Mouse (Mus musculus) liver, embryonic 15.5 days (tissue): ENCODE results near the gene Tll2. TPM values are rescaled to one million over a fixed set of nuclear protein-coding genes. Genes with fewer than 3 reads are reported as not detected.

Experiments used
- ATAC-seq: fragments of 200-750 bp; cut with Nextera tagmentation; 2 replicates; pipeline ENCODE4 v1.8.0; 2017; ENCODE audit warnings: moderate number of reproducible peaks, mild to moderate bottlenecking, moderate library complexity; ENCODE audit not compliant: insufficient read depth
- H3K27ac ChIP-seq: fragments of 300-500 bp; sonication (generic); replicated peaks from 2 replicates; pipeline ENCODE4 v1.5.1; 2015; ENCODE audit warnings: mild to moderate bottlenecking, inconsistent platforms
- H3K27me3 ChIP-seq: fragments of 300-500 bp; sonication (generic); 2 replicates; pipeline ENCODE4 v1.6.1; 2015; ENCODE audit warnings: mild to moderate bottlenecking, inconsistent platforms
- H3K36me3 ChIP-seq: fragments of 300-500 bp; sonication (generic); replicated peaks from 2 replicates; pipeline ENCODE4 v1.6.1; 2015; ENCODE audit warnings: moderate library complexity, mild to moderate bottlenecking, inconsistent platforms
- H3K4me1 ChIP-seq: fragments of 300-500 bp; sonication (generic); replicated peaks from 2 replicates; pipeline ENCODE4 v1.6.1; 2015; ENCODE audit warnings: inconsistent platforms
- H3K4me2 ChIP-seq: fragments of 300-500 bp; sonication (generic); 2 replicates; pipeline ENCODE4 v1.6.1; 2015; ENCODE audit warnings: moderate library complexity, mild to moderate bottlenecking, inconsistent platforms
- H3K4me3 ChIP-seq: fragments of 300-500 bp; sonication (generic); replicated peaks from 2 replicates; pipeline ENCODE4 v1.5.1; 2015; ENCODE audit warnings: mild to moderate bottlenecking, inconsistent platforms
- H3K9ac ChIP-seq: fragments of 300-500 bp; sonication (generic); 2 replicates; pipeline ENCODE4 v1.6.1; 2015; ENCODE audit warnings: moderate library complexity, mild to moderate bottlenecking, inconsistent platforms
- H3K9me3 ChIP-seq: fragments of 300-500 bp; sonication (generic); replicated peaks from 2 replicates; pipeline ENCODE4 v1.6.1; 2016; ENCODE audit warnings: inconsistent platforms
- WGBS: fragments of 180-500 bp; shearing (Covaris S2); methylation state at CpG from one replicate; pipeline ENCODE4 v1.1.7; 2015; ENCODE audit warnings: mixed read lengths; ENCODE audit not compliant: insufficient replicate concordance; 5-methylcytosine and 5-hydroxymethylcytosine counted together
- polyA plus RNA-seq: library from polyadenylated mRNA; unstranded; fragments of >200 nt; fragmentation: Nextera tagmentation; extraction: Ambion mirVana; gene quantifications from 2 replicates; pipeline ENCODE4 v1.2.1, GENCODE M21; 2015

Tll2 gene
- polyA plus RNA-seq, 1 experiment from 2014 or later: not detected

- Histone ChIP-seq H3K4me2 (no peak overlapping the region), H3K27me3 (no peaks in the 10 kb centered on the region), H3K9ac (no peak overlapping the region), H3K27ac (no peak overlapping the region), H3K36me3 (no peaks in the 10 kb centered on the region), H3K9me3 (no peaks in the 10 kb centered on the region), H3K4me3 (no peak overlapping the region), H3K4me1 (no peaks in the 10 kb centered on the region)
- ATAC-seq: no peak
- 66% methylated on average over 7 of the region's 7 CpGs for WGBS
These were observed 52.0 kb downstream of the Tll2 start for GRCm38 (mm10) chr19:41154681-41155080.

- Histone ChIP-seq H3K27me3 (no peaks in the 10 kb centered on the region), H3K4me2 (no peak overlapping the region), H3K9ac (no peak overlapping the region), H3K4me3 (no peak overlapping the region), H3K27ac (no peak overlapping the region), H3K36me3 (no peaks in the 10 kb centered on the region), H3K9me3 (no peaks in the 10 kb centered on the region), H3K4me1 (no peaks in the 10 kb centered on the region)
- ATAC-seq: no peak
- WGBS: 57% methylated on average over 4 of the region's 4 CpGs
These were observed 54.2 kb downstream of the Tll2 start for GRCm38 (mm10) chr19:41152462-41152861.

- Histone ChIP-seq H3K9me3 (no peaks in the 10 kb centered on the region), H3K27ac (no peak overlapping the region), H3K4me2 (no peak overlapping the region), H3K36me3 (no peaks in the 10 kb centered on the region), H3K4me1 (no peaks in the 10 kb centered on the region), H3K4me3 (no peak overlapping the region), H3K27me3 (no peaks in the 10 kb centered on the region), H3K9ac (no peak overlapping the region)
- 58% methylated on average over 3 of the region's 3 CpGs for WGBS
- no peak for ATAC-seq
These were observed 54.6 kb downstream of the Tll2 start for GRCm38 (mm10) chr19:41152016-41152370.

GRCm38 (mm10) chr19:41151321-41152015 lies 55.2 kb downstream of the Tll2 start:
- no peaks in the 10 kb centered on the region for H3K27me3 ChIP-seq
- no peak overlapping the region for H3K4me2 ChIP-seq
- no peak for ATAC-seq
- H3K9ac ChIP-seq: no peak overlapping the region
- H3K27ac ChIP-seq: no peak overlapping the region
- H3K4me1 ChIP-seq: no peaks in the 10 kb centered on the region
- no peaks in the 10 kb centered on the region for H3K36me3 ChIP-seq
- H3K4me3 ChIP-seq: no peak overlapping the region
- H3K9me3 ChIP-seq: no peaks in the 10 kb centered on the region
- WGBS: 40% methylated on average over 7 of the region's 7 CpGs

- Histone ChIP-seq H3K4me3 (no peak overlapping the region), H3K4me2 (no peak overlapping the region), H3K9me3 (no peaks in the 10 kb centered on the region), H3K27me3 (no peaks in the 10 kb centered on the region), H3K36me3 (no peaks in the 10 kb centered on the region), H3K27ac (no peak overlapping the region), H3K9ac (no peak overlapping the region), H3K4me1 (no peaks in the 10 kb centered on the region)
- 77% methylated on average over 8 of the region's 8 CpGs for WGBS
- ATAC-seq: no peak
These were observed 65.7 kb downstream of the Tll2 start for GRCm38 (mm10) chr19:41140961-41141360.

GRCm38 (mm10) chr19:41139629-41140028 lies 67.0 kb downstream of the Tll2 start:
- Histone ChIP-seq H3K4me1 (no peaks in the 10 kb centered on the region), H3K27me3 (no peaks in the 10 kb centered on the region), H3K4me3 (no peak overlapping the region), H3K4me2 (no peak overlapping the region), H3K9ac (no peak overlapping the region), H3K36me3 (no peaks in the 10 kb centered on the region), H3K27ac (no peak overlapping the region), H3K9me3 (no peaks in the 10 kb centered on the region)
- ATAC-seq: no peak
- 38% methylated on average over 4 of the region's 4 CpGs for WGBS

GRCm38 (mm10) chr19:41123009-41123408 lies 83.6 kb downstream of the Tll2 start:
- no peak for ATAC-seq
- no peak overlapping the region for H3K4me3 ChIP-seq
- WGBS: 25% methylated on average over 3 of the region's 3 CpGs

GRCm38 (mm10) chr19:41119924-41120323 lies 86.7 kb downstream of the Tll2 start:
- H3K4me3 ChIP-seq: no peak overlapping the region

More at GRCm38 (mm10) chr19:41123009-41123408, 83.6 kb downstream of the Tll2 start:
- H3K27ac ChIP-seq: no peak overlapping the region
- H3K9ac ChIP-seq: no peak overlapping the region
- H3K9me3 ChIP-seq: no peaks in the 10 kb centered on the region
- H3K4me1 ChIP-seq: no peaks in the 10 kb centered on the region
- H3K4me2 ChIP-seq: no peak overlapping the region
- H3K27me3 ChIP-seq: no peaks in the 10 kb centered on the region
- no peaks in the 10 kb centered on the region for H3K36me3 ChIP-seq

GRCm38 (mm10) chr19:41118346-41118745 lies 88.3 kb downstream of the Tll2 start:
- no peaks in the 10 kb centered on the region for H3K9me3 ChIP-seq
- 44% methylated on average over 6 of the region's 6 CpGs for WGBS
- no peaks in the 10 kb centered on the region for H3K36me3 ChIP-seq
- no peak overlapping the region for H3K27ac ChIP-seq
- H3K4me1 ChIP-seq: no peaks in the 10 kb centered on the region
- H3K4me2 ChIP-seq: no peak overlapping the region
- H3K4me3 ChIP-seq: no peak overlapping the region
- H3K9ac ChIP-seq: no peak overlapping the region
- ATAC-seq: no peak
- H3K27me3 ChIP-seq: no peaks in the 10 kb centered on the region

More at GRCm38 (mm10) chr19:41119924-41120323, 86.7 kb downstream of the Tll2 start:
- H3K27ac ChIP-seq: no peak overlapping the region
- H3K4me2 ChIP-seq: no peak overlapping the region
- H3K36me3 ChIP-seq: no peaks in the 10 kb centered on the region
- no peaks in the 10 kb centered on the region for H3K9me3 ChIP-seq
- no peaks in the 10 kb centered on the region for H3K4me1 ChIP-seq
- no peak overlapping the region for H3K9ac ChIP-seq
- ATAC-seq: no peak
- 80% methylated on average over 13 of the region's 13 CpGs for WGBS
- no peaks in the 10 kb centered on the region for H3K27me3 ChIP-seq

- no peak overlapping the region for H3K4me2 ChIP-seq
- no peak for ATAC-seq
- H3K4me1 ChIP-seq: no peaks in the 10 kb centered on the region
- H3K9ac ChIP-seq: no peak overlapping the region
- 52% methylated on average over 4 of the region's 4 CpGs for WGBS
- no peaks in the 10 kb centered on the region for H3K9me3 ChIP-seq
- H3K27me3 ChIP-seq: no peaks in the 10 kb centered on the region
- H3K4me3 ChIP-seq: no peak overlapping the region
- no peak overlapping the region for H3K27ac ChIP-seq
- H3K36me3 ChIP-seq: no peaks in the 10 kb centered on the region
These were observed 89.3 kb downstream of the Tll2 start for GRCm38 (mm10) chr19:41117334-41117733.

- no peak overlapping the region for H3K9ac ChIP-seq
- H3K27me3 ChIP-seq: peaks cover 4% of the 10 kb centered on the region; the same call in 1 of the 2 replicates
- H3K9me3 ChIP-seq: no peaks in the 10 kb centered on the region
- 40% methylated on average over 5 of the region's 5 CpGs for WGBS
- ATAC-seq: no peak
- no peak overlapping the region for H3K4me2 ChIP-seq
- no peak overlapping the region for H3K27ac ChIP-seq
- H3K4me1 ChIP-seq: no peaks in the 10 kb centered on the region
- no peaks in the 10 kb centered on the region for H3K36me3 ChIP-seq
- H3K4me3 ChIP-seq: no peak overlapping the region
These were observed 92.0 kb downstream of the Tll2 start for GRCm38 (mm10) chr19:41114611-41115010.
